Mouse (Mus musculus) ovary, postnatal 14 days (tissue): ENCODE measurements around the gene Rabggta.

Experiments
- DNase-seq: peaks from one replicate; pipeline ENCODE4 v3.0.0; 2022; ENCODE audit warnings: low spot score

Rabggta gene

GRCm38 (mm10) chr14:55730531-55731032, 8.5 kb upstream of the Rabggta start:
- DNase-seq: no peak

GRCm38 (mm10) chr14:55730116-55730515, 8.1 kb upstream of the Rabggta start:
- DNase-seq: no peak

- no peak for DNase-seq
Observed at GRCm38 (mm10) chr14:55727889-55728685, 6.0 kb upstream of the Rabggta start.

GRCm38 (mm10) chr14:55726261-55726660, 4.2 kb upstream of the Rabggta start:
- DNase-seq: no peak

GRCm38 (mm10) chr14:55724411-55724871, 2.4 kb upstream of the Rabggta start:
- DNase-seq: no peak

- DNase-seq: no peak
Observed at GRCm38 (mm10) chr14:55723433-55723832, 1.4 kb upstream of the Rabggta start.

GRCm38 (mm10) chr14:55722438-55722945, 429 bp upstream of the Rabggta start:
- DNase-seq: no peak

- DNase-seq: no peak
Observed at GRCm38 (mm10) chr14:55721076-55721475, 987 bp downstream of the Rabggta start.

- no peak for DNase-seq
Observed at GRCm38 (mm10) chr14:55720666-55721065, 1.4 kb downstream of the Rabggta start.

GRCm38 (mm10) chr14:55719737-55720136, 2.3 kb downstream of the Rabggta start:
- no peak for DNase-seq

GRCm38 (mm10) chr14:55716884-55717283, 5.2 kb downstream of the Rabggta start:
- no peak for DNase-seq

- DNase-seq: no peak
Observed at GRCm38 (mm10) chr14:55716271-55716670, 5.8 kb downstream of the Rabggta start.

GRCm38 (mm10) chr14:55714893-55715292, 7.2 kb downstream of the Rabggta start:
- no peak for DNase-seq

- no peak for DNase-seq
Observed at GRCm38 (mm10) chr14:55713729-55714122, 8.3 kb downstream of the Rabggta start, which contains the start of gene Tgm1. Gene Tgm1 (minus strand): TSS chr14:55713926.

GRCm38 (mm10) chr14:55713007-55713728, 8.9 kb downstream of the Rabggta start:
- no peak for DNase-seq

GRCm38 (mm10) chr14:55711786-55712185, 10.3 kb downstream of the Rabggta start:
- no peak for DNase-seq

GRCm38 (mm10) chr14:55709509-55709908, 12.6 kb downstream of the Rabggta start:
- no peak for DNase-seq

GRCm38 (mm10) chr14:55707397-55707796, 14.7 kb downstream of the Rabggta start:
- no peak for DNase-seq

GRCm38 (mm10) chr14:55706051-55706600, 15.9 kb downstream of the Rabggta start:
- DNase-seq: no peak

GRCm38 (mm10) chr14:55702761-55703160, 19.3 kb downstream of the Rabggta start:
- DNase-seq: no peak

- no peak for DNase-seq
Observed at GRCm38 (mm10) chr14:55701131-55701530, 20.9 kb downstream of the Rabggta start.

GRCm38 (mm10) chr14:55697226-55697625, 24.8 kb downstream of the Rabggta start:
- no peak for DNase-seq
